Mouse (Mus musculus) bone marrow, adult 2 months (tissue): ENCODE results near the gene Mtmr3.

Experiments used
- CTCF ChIP-seq: fragments of 200-500 bp; IDR thresholded peaks from 2 replicates; pipeline ENCODE4 v1.5.1; 2011; ENCODE audit warnings: low read length, control low read depth; ENCODE audit not compliant: control insufficient read depth, insufficient read depth
- POLR2A ChIP-seq: fragments of 200-500 bp; IDR thresholded peaks from 2 replicates; pipeline ENCODE4 v1.6.1; 2011; ENCODE audit warnings: low read depth, mild to moderate bottlenecking, control low read depth, low read length, borderline replicate concordance; ENCODE audit not compliant: control insufficient read depth

DNA sequence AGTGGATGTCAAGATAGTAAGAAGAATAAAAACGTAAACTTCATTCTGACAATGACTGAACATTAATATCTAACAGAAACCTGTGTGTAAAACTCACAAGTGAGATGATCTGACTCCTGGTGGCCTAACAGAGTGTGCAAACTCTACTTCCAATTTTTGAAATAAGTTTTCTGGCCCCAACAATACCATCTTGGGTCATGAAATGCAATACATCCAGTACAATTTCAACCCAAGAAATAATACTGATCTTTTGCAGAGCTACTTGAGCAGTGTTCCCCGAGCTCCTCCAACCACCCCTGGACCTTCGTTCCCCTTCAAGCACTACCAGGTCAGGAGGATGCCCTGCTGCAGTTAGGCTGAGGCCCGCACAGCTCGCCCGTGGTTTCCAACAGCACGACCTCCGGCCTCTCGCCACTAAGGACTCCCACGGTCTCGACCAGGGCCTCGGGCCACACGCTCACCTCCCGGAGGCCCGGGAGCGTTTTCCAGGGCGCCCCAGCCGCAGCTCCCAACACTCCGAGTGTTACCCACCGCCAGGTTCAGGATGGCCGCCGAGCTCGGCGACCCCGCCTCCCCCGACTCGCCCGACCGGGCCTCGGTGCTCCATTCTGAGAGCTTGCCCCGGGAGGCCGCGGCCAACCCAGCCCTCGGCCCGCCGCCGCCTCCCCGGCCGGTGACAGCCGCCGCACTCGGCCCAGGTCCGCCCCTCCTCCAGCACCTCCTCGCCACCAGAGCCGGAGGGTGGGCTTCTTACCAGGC lies 635 bp downstream of the Mtmr3 start:
- no peak; the same call in 1 of the 2 replicates for TF ChIP-seq CTCF
- TF ChIP-seq POLR2A: peak; percentile 24; the same call in 1 of the 2 replicates
